Mouse (Mus musculus) liver, embryonic 16.5 days (tissue): ENCODE measurements at regions not wholly inside any gene's neighbourhood (a gene's known extent, or its start where the extent isn't known, plus 50 kb on each side); places are given as distances from the start of the nearest gene placed in this dataset.

ENCODE experiments used
- ATAC-seq: fragments of 200-750 bp; cut with Nextera tagmentation; 2 replicates; pipeline ENCODE4 v1.8.0; 2017; ENCODE audit warnings: low read depth, mild to moderate bottlenecking, moderate number of reproducible peaks, moderate library complexity
- H3K27ac ChIP-seq: fragments of 300-500 bp; sonication (generic); 2 replicates; pipeline ENCODE4 v1.5.1; 2014; ENCODE audit warnings: mild to moderate bottlenecking, low read length
- H3K27me3 ChIP-seq: fragments of 300-500 bp; sonication (generic); 2 replicates; pipeline ENCODE4 v1.6.1; 2014; ENCODE audit warnings: low read depth, low read length, mixed read lengths; ENCODE audit not compliant: control insufficient read depth, insufficient read depth
- H3K36me3 ChIP-seq: fragments of 300-500 bp; sonication (generic); 2 replicates; pipeline ENCODE4 v1.6.1; 2014; ENCODE audit warnings: mild to moderate bottlenecking; ENCODE audit not compliant: control insufficient read depth, insufficient read depth
- H3K4me1 ChIP-seq: fragments of 300-500 bp; sonication (generic); 2 replicates; pipeline ENCODE4 v1.6.1; 2014; ENCODE audit warnings: low read depth, low read length, mixed read lengths; ENCODE audit not compliant: control insufficient read depth
- H3K4me2 ChIP-seq: fragments of 300-500 bp; sonication (generic); 2 replicates; pipeline ENCODE4 v1.6.1; 2014; ENCODE audit warnings: low read depth, low read length, mixed read lengths
- H3K4me3 ChIP-seq: fragments of 300-500 bp; sonication (generic); 2 replicates; pipeline ENCODE4 v1.5.1; 2014; ENCODE audit warnings: low read depth, mild to moderate bottlenecking, low read length
- H3K9ac ChIP-seq: fragments of 300-500 bp; sonication (generic); 2 replicates; pipeline ENCODE4 v1.6.1; 2014; ENCODE audit warnings: low read depth, low read length
- H3K9me3 ChIP-seq: fragments of 300-500 bp; sonication (generic); replicated peaks from 2 replicates; pipeline ENCODE4 v1.6.1; 2016; ENCODE audit warnings: low read length; ENCODE audit not compliant: control insufficient read depth
- WGBS: fragments of 180-500 bp; shearing (Covaris S2); extraction: QIAGEN DNeasy Blood & Tissue Kit; methylation state at CpG from one replicate; pipeline ENCODE4 v1.1.7; 2014; ENCODE audit not compliant: insufficient replicate concordance; 5-methylcytosine and 5-hydroxymethylcytosine counted together

GRCm38 (mm10) chr17:10062546-10063100, 257.0 kb downstream of the Qk start:
- Histone ChIP-seq H3K4me1 (no peaks in the 10 kb centered on the region), H3K36me3 (no peaks in the 10 kb centered on the region), H3K4me3 (no peak overlapping the region), H3K4me2 (no peak overlapping the region), H3K27me3 (no peaks in the 10 kb centered on the region), H3K27ac (no peak overlapping the region), H3K9me3 (no peaks in the 10 kb centered on the region), H3K9ac (no peak overlapping the region)
- WGBS: 65% methylated on average over 8 of the region's 8 CpGs
- ATAC-seq: no peak

GRCm38 (mm10) chr17:10057736-10058135, 261.9 kb downstream of the Qk start:
- no peaks in the 10 kb centered on the region for H3K4me1 ChIP-seq
- H3K27ac ChIP-seq: no peak overlapping the region
- ATAC-seq: no peak
- WGBS: 56% methylated on average over 1 of the region's 1 CpGs
- H3K4me2 ChIP-seq: no peak overlapping the region
- no peaks in the 10 kb centered on the region for H3K9me3 ChIP-seq
- no peak overlapping the region for H3K9ac ChIP-seq
- no peaks in the 10 kb centered on the region for H3K36me3 ChIP-seq
- H3K27me3 ChIP-seq: no peaks in the 10 kb centered on the region
- H3K4me3 ChIP-seq: no peak overlapping the region

DNA sequence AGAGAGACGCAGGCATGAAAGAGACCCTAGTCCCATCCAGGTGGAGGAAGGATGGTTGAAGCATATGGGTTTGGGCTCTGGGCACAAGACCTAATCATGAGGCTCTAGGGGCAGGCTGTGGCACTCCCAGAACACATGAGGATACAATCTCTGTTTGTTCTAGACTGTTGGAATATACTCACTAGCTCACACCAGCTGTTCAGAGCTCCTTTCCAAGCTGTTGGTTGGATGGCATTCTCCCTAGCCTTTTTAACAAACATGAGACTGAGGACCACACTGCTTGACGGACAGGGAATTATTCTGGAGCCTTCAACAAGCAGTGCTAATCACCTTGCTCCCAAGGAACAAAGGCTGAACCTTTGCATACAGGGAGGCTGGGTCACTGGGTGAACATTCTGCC, 263.6 kb downstream of the Qk start:
- no peak overlapping the region for H3K4me3 ChIP-seq
- no peak for ATAC-seq
- no peaks in the 10 kb centered on the region for H3K27me3 ChIP-seq
- no peaks in the 10 kb centered on the region for H3K4me1 ChIP-seq
- WGBS: 54% methylated on average over 2 of the region's 2 CpGs
- no peak overlapping the region for H3K27ac ChIP-seq
- H3K4me2 ChIP-seq: no peak overlapping the region
- no peak overlapping the region for H3K9ac ChIP-seq
- no peaks in the 10 kb centered on the region for H3K36me3 ChIP-seq
- no peaks in the 10 kb centered on the region for H3K9me3 ChIP-seq

GRCm38 (mm10) chr17:10054375-10054774, 265.3 kb downstream of the Qk start:
- no peak overlapping the region for H3K27ac ChIP-seq
- H3K9me3 ChIP-seq: no peaks in the 10 kb centered on the region
- no peaks in the 10 kb centered on the region for H3K36me3 ChIP-seq
- ATAC-seq: no peak
- 67% methylated on average over 5 of the region's 5 CpGs for whole genome bisulfite sequencing
- no peaks in the 10 kb centered on the region for H3K27me3 ChIP-seq
- H3K9ac ChIP-seq: no peak overlapping the region
- H3K4me3 ChIP-seq: no peak overlapping the region
- H3K4me1 ChIP-seq: no peaks in the 10 kb centered on the region
- no peak overlapping the region for H3K4me2 ChIP-seq

- H3K9me3 ChIP-seq: no peaks in the 10 kb centered on the region
Observed at GRCm38 (mm10) chr17:10044336-10044735, 275.3 kb downstream of the Qk start.

GRCm38 (mm10) chr17:10042042-10042652, 277.5 kb downstream of the Qk start:
- no peak overlapping the region for H3K4me2 ChIP-seq
- ATAC-seq: peak; percentile 87

More at GRCm38 (mm10) chr17:10044336-10044735, 275.3 kb downstream of the Qk start:
- Histone ChIP-seq H3K36me3 (no peaks in the 10 kb centered on the region), H3K27me3 (no peaks in the 10 kb centered on the region), H3K4me3 (no peak overlapping the region), H3K9ac (no peak overlapping the region), H3K4me1 (no peaks in the 10 kb centered on the region; the same call in 1 of the 2 replicates), H3K4me2 (no peak overlapping the region), H3K27ac (no peak overlapping the region)
- 56% methylated on average over 5 of the region's 5 CpGs for WGBS
- ATAC-seq: no peak

GRCm38 (mm10) chr17:10040951-10041359, 278.7 kb downstream of the Qk start:
- H3K4me2 ChIP-seq: no peak overlapping the region
- peak; percentile 37; the same call in 1 of the 2 replicates for ATAC-seq
- 15% methylated on average over 4 of the region's 4 CpGs for WGBS
- H3K9ac ChIP-seq: no peak overlapping the region
- H3K9me3 ChIP-seq: no peaks in the 10 kb centered on the region
- no peaks in the 10 kb centered on the region; the same call in 1 of the 2 replicates for H3K4me1 ChIP-seq
- H3K27me3 ChIP-seq: no peaks in the 10 kb centered on the region
- H3K27ac ChIP-seq: no peak overlapping the region
- no peaks in the 10 kb centered on the region for H3K36me3 ChIP-seq
- H3K4me3 ChIP-seq: no peak overlapping the region

More at GRCm38 (mm10) chr17:10042042-10042652, 277.5 kb downstream of the Qk start:
- Histone ChIP-seq H3K27me3 (no peaks in the 10 kb centered on the region), H3K36me3 (no peaks in the 10 kb centered on the region), H3K4me1 (no peaks in the 10 kb centered on the region; the same call in 1 of the 2 replicates), H3K27ac (peak overlapping the region; percentile 25; the same call in 1 of the 2 replicates), H3K9me3 (no peaks in the 10 kb centered on the region), H3K9ac (no peak overlapping the region), H3K4me3 (no peak overlapping the region)
- WGBS: 69% methylated on average over 5 of the region's 5 CpGs

- no peaks in the 10 kb centered on the region for H3K9me3 ChIP-seq
- no peak for ATAC-seq
- H3K36me3 ChIP-seq: no peaks in the 10 kb centered on the region
- H3K9ac ChIP-seq: no peak overlapping the region
- no peak overlapping the region for H3K4me2 ChIP-seq
- no peaks in the 10 kb centered on the region for H3K27me3 ChIP-seq
- H3K4me1 ChIP-seq: no peaks in the 10 kb centered on the region; the same call in 1 of the 2 replicates
- 42% methylated on average over 4 of the region's 4 CpGs for WGBS
- H3K4me3 ChIP-seq: no peak overlapping the region
- H3K27ac ChIP-seq: no peak overlapping the region
Observed at GRCm38 (mm10) chr17:10040375-10040774, 279.3 kb downstream of the Qk start.

DNA sequence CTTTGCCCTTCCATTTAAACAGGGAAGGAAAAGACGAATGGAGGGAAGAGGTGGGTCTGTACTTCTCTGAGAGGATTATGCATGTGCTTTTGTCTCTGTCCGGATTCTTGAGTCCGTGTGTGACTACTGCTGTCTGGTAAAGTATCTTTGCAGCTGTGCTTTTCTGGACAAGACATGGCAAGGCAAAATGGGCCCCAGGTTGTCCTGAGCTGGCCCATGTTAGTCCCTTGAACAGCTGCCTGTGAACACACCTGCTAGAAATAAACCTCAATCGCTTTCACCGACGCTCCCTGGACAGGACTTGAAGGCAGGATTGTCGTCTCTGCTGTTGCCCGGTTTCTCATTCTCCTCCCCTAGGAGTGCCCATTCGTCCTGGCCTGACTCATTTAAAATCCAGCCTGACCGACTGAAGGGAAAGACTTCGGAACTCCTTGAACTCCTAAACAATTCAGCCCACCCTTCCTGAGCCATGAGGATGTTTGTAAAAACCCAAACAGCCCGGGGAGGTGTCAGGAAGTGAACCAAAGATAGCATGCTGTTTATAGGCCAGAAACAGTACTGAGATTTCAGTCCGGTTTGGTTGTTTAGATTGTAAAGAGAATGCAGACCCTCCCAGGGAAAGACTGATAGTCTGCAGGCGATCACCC, 281.7 kb downstream of the Qk start:
- Histone ChIP-seq H3K27ac (no peak overlapping the region), H3K9me3 (no peaks in the 10 kb centered on the region), H3K4me1 (no peaks in the 10 kb centered on the region; the same call in 1 of the 2 replicates), H3K9ac (no peak overlapping the region), H3K36me3 (no peaks in the 10 kb centered on the region), H3K4me2 (no peak overlapping the region), H3K27me3 (no peaks in the 10 kb centered on the region), H3K4me3 (no peak overlapping the region)
- no peak for ATAC-seq
- WGBS: 49% methylated on average over 14 of the region's 14 CpGs
